Mouse (Mus musculus) heart, embryonic 15.5 days (tissue): ENCODE results near the gene Cpsf4l. TPM values are rescaled to one million over a fixed set of nuclear protein-coding genes. Genes with fewer than 3 reads are reported as not detected.

Experiments
- ATAC-seq: fragments of 200-750 bp; cut with Nextera tagmentation; replicated peaks from 2 replicates; pipeline ENCODE4 v1.8.0; 2017; ENCODE audit warnings: low read depth, moderate TSS enrichment; ENCODE audit not compliant: insufficient number of reproducible peaks, insufficient read depth, low FRiP score
- H3K27ac ChIP-seq: fragments of 300-500 bp; sonication (generic); 2 replicates; pipeline ENCODE4 v1.5.1; 2015; ENCODE audit warnings: mild to moderate bottlenecking, inconsistent platforms
- H3K27me3 ChIP-seq: fragments of 300-500 bp; sonication (generic); 2 replicates; pipeline ENCODE4 v1.6.1; 2015; ENCODE audit warnings: inconsistent platforms
- H3K36me3 ChIP-seq: fragments of 300-500 bp; sonication (generic); 2 replicates; pipeline ENCODE4 v1.6.1; 2015; ENCODE audit warnings: mild to moderate bottlenecking, inconsistent platforms
- H3K4me1 ChIP-seq: fragments of 300-500 bp; sonication (generic); replicated peaks from 2 replicates; pipeline ENCODE4 v1.6.1; 2015; ENCODE audit warnings: inconsistent platforms
- H3K4me2 ChIP-seq: fragments of 300-500 bp; sonication (generic); 2 replicates; pipeline ENCODE4 v1.6.1; 2015; ENCODE audit warnings: inconsistent platforms, mild to moderate bottlenecking, moderate library complexity
- H3K4me3 ChIP-seq: fragments of 300-500 bp; sonication (generic); 2 replicates; pipeline ENCODE4 v1.5.1; 2015; ENCODE audit warnings: mild to moderate bottlenecking, inconsistent platforms
- H3K9ac ChIP-seq: fragments of 300-500 bp; sonication (generic); 2 replicates; pipeline ENCODE4 v1.6.1; 2015; ENCODE audit warnings: mild to moderate bottlenecking, inconsistent platforms
- H3K9me3 ChIP-seq: fragments of 300-500 bp; sonication (generic); replicated peaks from 2 replicates; pipeline ENCODE4 v1.6.1; 2016; ENCODE audit warnings: inconsistent platforms
- WGBS: fragments of 180-500 bp; shearing (Covaris S2); methylation state at CpG from one replicate; pipeline ENCODE4 v1.1.7; 2015; ENCODE audit warnings: mixed read lengths; 5-methylcytosine and 5-hydroxymethylcytosine counted together
- polyA plus RNA-seq: library from polyadenylated mRNA; unstranded; fragments of >200 nt; fragmentation: Nextera tagmentation; extraction: Ambion mirVana; gene quantifications from 2 replicates; pipeline ENCODE4 v1.2.1, GENCODE M21; 2015

The Cpsf4l gene
- polyA plus RNA-seq, 1 experiment from 2014 or later = 0.74 TPM

DNA sequence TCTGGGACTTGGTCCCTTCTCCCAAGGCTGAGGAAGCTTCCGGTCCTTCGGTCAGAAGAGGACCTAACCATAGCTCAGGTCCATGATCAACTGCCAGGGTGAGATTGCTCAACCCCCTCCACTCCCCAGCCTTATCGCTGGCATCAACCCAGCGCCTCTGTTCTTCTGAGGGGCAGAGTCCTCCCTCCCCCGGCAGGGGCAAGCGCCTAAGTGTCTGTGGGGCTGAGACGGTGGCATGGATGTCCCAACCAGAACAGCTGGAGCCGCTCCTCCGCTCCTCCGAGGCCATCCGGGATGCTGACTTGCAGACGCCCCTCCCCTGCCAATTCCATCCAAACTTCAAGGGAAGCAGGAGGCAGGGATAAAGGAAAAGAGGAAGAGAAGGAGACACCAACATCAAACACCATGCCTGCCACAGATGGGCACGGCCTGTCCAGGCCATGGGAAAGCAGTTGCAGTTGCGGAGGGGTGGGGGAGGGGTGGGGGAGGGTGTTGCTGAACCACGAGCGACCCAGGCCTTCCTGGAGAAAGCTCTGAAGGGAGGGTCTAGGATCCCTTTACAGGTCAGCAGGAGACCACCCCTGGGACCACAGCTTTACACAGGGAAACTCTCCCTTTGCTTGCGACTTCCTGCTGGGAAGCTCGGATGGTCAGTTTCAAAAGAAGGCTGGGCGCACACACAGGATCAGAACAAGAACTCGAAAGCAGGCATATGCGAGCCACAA lies 39.1 kb upstream of the Cpsf4l start:
- H3K4me1 ChIP-seq = peaks cover 55% of the 10 kb centered on the region
- no peak for ATAC-seq
- H3K9me3 ChIP-seq = no peaks in the 10 kb centered on the region
- H3K9ac ChIP-seq = peak overlapping the region; percentile 82
- no peaks in the 10 kb centered on the region for H3K36me3 ChIP-seq
- no peaks in the 10 kb centered on the region for H3K27me3 ChIP-seq
- peak overlapping the region; percentile 83 for H3K4me3 ChIP-seq
- WGBS = 16% methylated on average over 21 of the region's 21 CpGs
- H3K4me2 ChIP-seq = peak overlapping the region; percentile 95
- H3K27ac ChIP-seq = peak overlapping the region; percentile 92

DNA sequence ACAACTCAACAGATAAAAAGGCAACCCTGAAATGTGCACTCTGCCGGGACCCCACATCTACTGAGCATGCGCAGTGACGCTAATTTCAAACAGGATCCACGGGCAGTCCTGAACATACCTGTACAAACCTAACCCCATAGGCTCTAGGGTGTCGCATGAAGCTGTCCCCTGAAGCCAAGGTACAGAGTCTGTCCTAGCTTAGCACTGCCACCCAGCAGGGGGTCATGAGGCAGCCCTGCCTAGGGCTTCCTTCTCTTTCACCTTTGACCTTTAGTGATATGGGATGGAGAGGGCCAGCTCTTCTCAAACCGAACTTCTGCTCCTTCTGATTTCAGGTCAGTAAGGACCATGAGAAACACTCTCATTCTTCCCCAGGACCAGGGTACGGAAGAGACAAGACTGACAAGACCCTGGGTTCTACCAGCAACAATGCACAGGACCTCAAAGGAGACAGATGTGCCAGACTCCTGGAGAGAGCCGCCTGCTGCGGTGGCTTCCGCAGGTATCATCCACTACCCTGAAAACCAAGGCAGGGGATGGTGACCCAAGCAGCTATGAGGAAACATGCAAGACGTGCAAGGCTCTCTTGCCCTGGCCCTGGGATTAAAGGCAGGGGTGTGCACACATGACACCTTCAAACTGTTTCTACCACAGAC lies 38.0 kb upstream of the Cpsf4l start:
- no peak for ATAC-seq
- Histone ChIP-seq H3K9me3 (no peaks in the 10 kb centered on the region), H3K4me3 (peak overlapping the region; percentile 7; the same call in 1 of the 2 replicates), H3K4me2 (peak overlapping the region; percentile 95), H3K9ac (no peak overlapping the region), H3K36me3 (peaks cover 8% of the 10 kb centered on the region), H3K27me3 (no peaks in the 10 kb centered on the region), H3K4me1 (peaks cover 55% of the 10 kb centered on the region), H3K27ac (peak overlapping the region; percentile 92)
- 74% methylated on average over 11 of the region's 11 CpGs for WGBS

DNA sequence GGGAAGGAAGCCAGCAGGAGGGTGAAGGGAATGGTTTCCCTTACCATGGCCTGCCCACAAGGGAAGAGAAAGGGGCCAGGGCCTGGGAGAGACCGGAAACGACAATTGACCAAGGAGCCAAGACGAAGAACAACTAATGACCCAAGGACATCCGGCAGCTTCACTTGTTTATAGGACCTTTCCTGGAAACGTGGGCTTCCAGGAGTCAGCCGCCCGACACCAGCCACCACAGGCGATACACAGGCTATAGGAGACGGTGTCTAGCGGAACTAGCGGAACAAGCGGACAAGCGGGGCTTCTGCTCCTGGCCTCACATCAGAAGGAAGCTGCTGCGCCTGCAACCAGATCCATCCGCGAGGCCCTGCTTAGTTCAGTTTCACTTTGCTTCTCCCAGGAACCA lies 37.2 kb upstream of the Cpsf4l start:
- Histone ChIP-seq H3K4me3 (peak overlapping the region; percentile 7; the same call in 1 of the 2 replicates), H3K27ac (peak overlapping the region; percentile 62), H3K36me3 (peaks cover 10% of the 10 kb centered on the region), H3K4me2 (peak overlapping the region; percentile 95), H3K9ac (no peak overlapping the region), H3K9me3 (no peaks in the 10 kb centered on the region), H3K4me1 (peaks cover 50% of the 10 kb centered on the region), H3K27me3 (no peaks in the 10 kb centered on the region)
- no peak for ATAC-seq
- 50% methylated on average over 16 of the region's 16 CpGs for WGBS

GRCm38 (mm10) chr11:113745961-113746360 lies 36.1 kb upstream of the Cpsf4l start:
- H3K9ac ChIP-seq = no peak overlapping the region
- peaks cover 10% of the 10 kb centered on the region for H3K36me3 ChIP-seq
- no peak overlapping the region for H3K4me2 ChIP-seq
- WGBS = 64% methylated on average over 4 of the region's 4 CpGs
- ATAC-seq = no peak
- H3K4me3 ChIP-seq = no peak overlapping the region
- H3K4me1 ChIP-seq = peaks cover 50% of the 10 kb centered on the region
- no peaks in the 10 kb centered on the region for H3K27me3 ChIP-seq
- H3K27ac ChIP-seq = no peak overlapping the region
- no peaks in the 10 kb centered on the region for H3K9me3 ChIP-seq

DNA sequence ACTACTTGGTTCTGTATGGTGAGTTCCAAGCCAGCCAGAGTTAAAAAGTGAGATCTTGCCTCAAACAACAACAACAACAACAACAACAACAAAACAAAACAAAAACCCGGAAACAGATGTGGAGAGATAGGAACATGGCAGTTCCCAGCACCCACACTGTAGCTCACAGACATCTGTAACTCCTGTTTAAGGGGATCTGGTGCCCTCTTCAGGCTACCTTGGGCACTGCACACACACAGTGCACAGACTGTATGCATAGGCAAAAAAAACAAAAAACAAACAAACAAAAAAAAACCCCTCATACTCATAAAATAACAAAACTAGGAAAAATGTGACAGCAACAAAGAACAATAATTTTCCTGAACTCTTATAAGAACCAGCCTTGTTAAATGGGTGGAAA lies 33.2 kb upstream of the Cpsf4l start:
- no peak overlapping the region for H3K27ac ChIP-seq
- no peak overlapping the region for H3K4me3 ChIP-seq
- H3K4me2 ChIP-seq = no peak overlapping the region
- H3K27me3 ChIP-seq = no peaks in the 10 kb centered on the region
- H3K9me3 ChIP-seq = no peaks in the 10 kb centered on the region
- peaks cover 48% of the 10 kb centered on the region for H3K4me1 ChIP-seq
- 90% methylated on average over 1 of the region's 1 CpGs for WGBS
- ATAC-seq = no peak
- H3K9ac ChIP-seq = no peak overlapping the region
- peaks cover 10% of the 10 kb centered on the region for H3K36me3 ChIP-seq

DNA sequence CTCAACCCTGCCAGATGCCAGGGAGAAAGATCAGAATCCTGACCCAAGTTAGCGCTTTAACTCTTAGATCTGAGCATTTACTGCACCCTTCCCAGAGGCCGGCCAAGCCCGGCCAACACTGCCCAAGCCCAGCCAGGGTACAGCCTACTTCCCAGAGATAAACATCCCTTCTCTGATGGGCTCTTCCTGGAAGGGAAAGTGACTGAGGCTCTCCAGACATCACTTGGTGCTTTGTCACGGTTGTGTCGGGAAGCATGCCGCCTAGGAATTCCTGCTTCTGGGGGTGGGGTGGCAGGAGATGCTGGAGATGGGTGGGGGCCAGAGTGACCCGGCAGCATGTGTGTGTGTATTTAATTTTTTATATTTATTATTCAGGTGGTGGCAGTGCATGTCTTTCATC lies 30.3 kb upstream of the Cpsf4l start:
- WGBS = 29% methylated on average over 7 of the region's 7 CpGs
- ATAC-seq = no peak
- peak overlapping the region; percentile 10; the same call in 1 of the 2 replicates for H3K27ac ChIP-seq

DNA sequence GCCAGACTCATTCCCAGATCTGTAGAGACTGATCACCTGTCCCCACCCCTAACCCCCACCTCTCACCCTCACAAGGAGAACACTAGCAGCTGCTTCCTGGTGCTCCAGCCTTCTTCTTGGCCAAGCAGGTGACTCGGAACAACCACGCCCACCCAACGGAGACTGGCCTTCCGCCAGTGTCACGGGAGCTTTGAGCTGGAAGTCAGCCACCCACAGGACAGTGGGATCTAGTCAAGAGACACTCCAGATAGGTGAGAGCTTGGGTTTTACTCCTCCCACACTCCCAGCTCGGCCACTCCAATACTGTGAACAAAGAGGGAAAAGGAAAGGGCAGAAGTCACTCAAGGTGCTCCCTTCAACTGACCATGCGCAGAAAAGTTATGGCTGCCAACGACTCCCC lies 29.4 kb upstream of the Cpsf4l start:
- WGBS = 57% methylated on average over 8 of the region's 8 CpGs
- H3K27ac ChIP-seq = no peak overlapping the region

More for the DNA sequence above, 30.3 kb upstream of the Cpsf4l start:
- peaks cover 10% of the 10 kb centered on the region for H3K36me3 ChIP-seq
- no peaks in the 10 kb centered on the region for H3K27me3 ChIP-seq
- H3K9me3 ChIP-seq = no peaks in the 10 kb centered on the region
- peaks cover 42% of the 10 kb centered on the region for H3K4me1 ChIP-seq
- no peak overlapping the region for H3K4me3 ChIP-seq
- H3K9ac ChIP-seq = no peak overlapping the region
- H3K4me2 ChIP-seq = no peak overlapping the region

DNA sequence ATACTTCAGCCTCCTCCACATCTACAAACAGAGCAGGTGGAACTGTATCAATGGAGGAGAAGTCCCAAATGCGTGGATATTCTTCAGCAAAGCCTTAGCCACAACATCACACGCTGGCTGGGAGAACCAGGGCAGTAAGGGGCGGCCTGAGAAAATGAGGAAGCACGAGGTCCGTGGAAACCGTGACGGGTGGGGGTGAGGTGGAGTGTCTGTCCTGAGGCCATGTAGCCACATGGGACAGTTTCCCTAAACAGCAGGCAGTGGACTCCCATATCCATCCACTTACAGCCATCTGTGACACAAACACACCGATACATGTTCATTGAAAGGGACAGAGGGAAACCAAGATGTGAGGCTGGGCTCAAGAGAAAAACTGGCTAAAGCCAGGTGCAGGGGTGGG lies 28.1 kb upstream of the Cpsf4l start:
- no peak overlapping the region for H3K4me2 ChIP-seq
- 85% methylated on average over 8 of the region's 8 CpGs for WGBS
- H3K27me3 ChIP-seq = no peaks in the 10 kb centered on the region
- H3K4me1 ChIP-seq = peaks cover 62% of the 10 kb centered on the region
- no peak overlapping the region for H3K27ac ChIP-seq
- H3K9me3 ChIP-seq = no peaks in the 10 kb centered on the region
- peaks cover 3% of the 10 kb centered on the region for H3K36me3 ChIP-seq
- no peak overlapping the region for H3K9ac ChIP-seq
- ATAC-seq = no peak
- no peak overlapping the region for H3K4me3 ChIP-seq

More for the DNA sequence above, 29.4 kb upstream of the Cpsf4l start:
- Histone ChIP-seq H3K4me1 (peaks cover 49% of the 10 kb centered on the region), H3K4me3 (no peak overlapping the region), H3K4me2 (no peak overlapping the region), H3K9ac (no peak overlapping the region), H3K9me3 (no peaks in the 10 kb centered on the region), H3K36me3 (peaks cover 10% of the 10 kb centered on the region), H3K27me3 (no peaks in the 10 kb centered on the region)
- no peak; the same call in 1 of the 2 replicates for ATAC-seq

DNA sequence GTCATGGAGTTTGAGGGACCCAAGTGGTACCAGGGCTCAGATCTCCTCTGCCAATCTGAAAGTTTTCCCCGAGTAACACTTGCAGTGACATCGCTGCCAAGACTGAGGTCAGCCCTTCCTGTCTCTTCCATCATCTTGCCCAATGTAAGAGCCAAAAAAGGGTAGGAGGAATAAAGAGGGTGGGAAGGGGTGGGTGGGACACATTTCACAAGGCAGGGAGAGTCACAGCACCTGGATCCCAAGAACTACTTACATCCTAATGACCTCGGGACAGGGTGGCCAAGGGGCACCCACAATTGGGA lies 27.7 kb upstream of the Cpsf4l start:
- Histone ChIP-seq H3K4me3 (no peak overlapping the region), H3K27ac (no peak overlapping the region), H3K4me2 (no peak overlapping the region), H3K36me3 (no peaks in the 10 kb centered on the region), H3K9ac (no peak overlapping the region), H3K27me3 (no peaks in the 10 kb centered on the region), H3K4me1 (peaks cover 65% of the 10 kb centered on the region), H3K9me3 (no peaks in the 10 kb centered on the region)
- 61% methylated on average over 3 of the region's 3 CpGs for WGBS
- no peak for ATAC-seq

- no peaks in the 10 kb centered on the region for H3K36me3 ChIP-seq
- WGBS = 70% methylated on average over 11 of the region's 11 CpGs
- no peaks in the 10 kb centered on the region for H3K9me3 ChIP-seq
- ATAC-seq = no peak
- H3K27me3 ChIP-seq = no peaks in the 10 kb centered on the region
- H3K9ac ChIP-seq = no peak overlapping the region
- H3K4me1 ChIP-seq = peaks cover 65% of the 10 kb centered on the region
- no peak overlapping the region for H3K4me3 ChIP-seq
- no peak overlapping the region for H3K27ac ChIP-seq
- no peak overlapping the region for H3K4me2 ChIP-seq
Observed at GRCm38 (mm10) chr11:113736848-113737552, 27.2 kb upstream of the Cpsf4l start.

GRCm38 (mm10) chr11:113735151-113735550 lies 25.3 kb upstream of the Cpsf4l start:
- ATAC-seq = no peak
- H3K4me2 ChIP-seq = no peak overlapping the region
- H3K36me3 ChIP-seq = no peaks in the 10 kb centered on the region
- 64% methylated on average over 6 of the region's 6 CpGs for WGBS
- peaks cover 61% of the 10 kb centered on the region for H3K4me1 ChIP-seq
- no peak overlapping the region for H3K27ac ChIP-seq
- H3K27me3 ChIP-seq = no peaks in the 10 kb centered on the region
- no peak overlapping the region for H3K4me3 ChIP-seq
- H3K9ac ChIP-seq = no peak overlapping the region
- H3K9me3 ChIP-seq = no peaks in the 10 kb centered on the region
